Comparison of ENCODE assay signal across 15 mouse cellular contexts in the genomic region with DNA sequence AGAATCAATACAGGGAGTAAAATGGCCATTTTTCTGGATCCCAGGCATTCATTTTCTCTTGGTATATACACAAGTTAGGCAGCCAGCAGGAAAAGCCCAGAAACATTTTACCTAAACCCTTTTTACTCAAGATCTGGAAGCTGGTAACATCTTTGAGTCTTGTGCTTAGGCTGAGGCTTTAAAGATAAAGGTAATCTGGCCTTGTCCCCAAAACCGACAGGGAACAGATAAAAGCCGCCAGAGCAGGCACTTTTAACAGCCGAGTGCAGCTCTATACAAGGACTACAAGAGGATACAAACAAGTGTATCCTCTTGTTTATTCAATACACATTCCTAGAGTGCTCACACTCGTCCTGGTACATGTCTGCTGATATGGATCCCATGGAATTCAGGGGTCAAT.
"Had no signal": no experiment of that assay in that cellular context is flagged by ENCODE, and none has a peak within 500 bp of the region (broad histone marks: within the 10 kb centered on the region; RNA-seq: fewer than 3 reads in every experiment).

No protein-coding gene starts in this region.

- H3K27ac ChIP-seq: liver, embryonic 15.5 days; macrophage; midbrain, embryonic 13.5 days; midbrain, embryonic 15.5 days; neural tube, embryonic 12.5 days had no signal

- H3K9me3 ChIP-seq: liver, embryonic 15.5 days; midbrain, embryonic 13.5 days; midbrain, embryonic 15.5 days; neural tube, embryonic 12.5 days had no signal

- H3K27me3 ChIP-seq: liver, embryonic 15.5 days; midbrain, embryonic 13.5 days; midbrain, embryonic 15.5 days; neural tube, embryonic 12.5 days had no signal

- H3K4me1 ChIP-seq: midbrain, embryonic 13.5 days; midbrain, embryonic 15.5 days; neural tube, embryonic 12.5 days had no signal

- ATAC-seq: midbrain, embryonic 13.5 days; midbrain, embryonic 15.5 days had no signal

- DNase-seq: lung, adult 18-20 months; lung, embryonic 14.5 days; lung, postnatal 10 days; lung, postnatal 36 days; right cerebral cortex, postnatal 14 days; spleen, adult 18-20 months; thymus, adult 18-20 months; thymus, postnatal 14 days; thymus, postnatal 36 days had no signal

- H3K4me2 ChIP-seq: liver, embryonic 15.5 days; lung, embryonic 14.5 days; midbrain, embryonic 11.5 days; midbrain, embryonic 13.5 days; midbrain, embryonic 15.5 days; neural tube, embryonic 12.5 days had no signal

- H3K9ac ChIP-seq: liver, embryonic 15.5 days; lung, embryonic 14.5 days; midbrain, embryonic 13.5 days; midbrain, embryonic 15.5 days; neural tube, embryonic 12.5 days had no signal

- H3K4me3 ChIP-seq: liver, embryonic 15.5 days; midbrain, embryonic 13.5 days; midbrain, embryonic 15.5 days; neural tube, embryonic 12.5 days had no signal
